Mouse (Mus musculus) cerebellum, adult 2 months (tissue): Measurements from ENCODE around the gene Astn2.

Source experiments
- CTCF ChIP-seq: fragments of 200-500 bp; IDR thresholded peaks from 2 replicates; pipeline ENCODE4 v1.5.1; 2011; ENCODE audit warnings: low read depth, mild to moderate bottlenecking, control low read depth, low read length, moderate library complexity, borderline replicate concordance; ENCODE audit not compliant: insufficient read depth
- POLR2A ChIP-seq: fragments of 200-500 bp; IDR thresholded peaks from 2 replicates; pipeline ENCODE4 v1.6.1; 2011; ENCODE audit warnings: low read length, control low read depth, borderline replicate concordance; ENCODE audit not compliant: insufficient read depth

DNA sequence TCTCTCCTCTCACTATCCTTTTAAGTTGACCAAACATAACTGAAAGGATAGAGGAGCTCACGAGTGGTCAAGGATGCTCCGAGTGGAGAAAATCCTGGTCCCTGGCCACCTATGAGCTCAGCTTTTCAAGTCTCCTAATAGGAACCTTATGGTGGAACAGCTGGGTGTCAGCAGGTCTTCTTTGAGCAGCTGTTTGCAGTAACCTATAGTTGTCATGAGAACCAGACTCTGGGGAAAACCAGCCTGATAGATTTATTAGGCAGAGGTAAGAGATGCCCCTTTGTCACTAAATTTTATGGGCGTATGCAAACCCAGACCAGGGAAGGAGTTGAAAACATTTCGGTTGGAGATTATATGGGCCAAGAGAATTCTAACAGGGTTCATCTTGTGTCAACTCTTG is 1013.4 kb downstream of the Astn2 start:
- TF ChIP-seq POLR2A (no peak), CTCF (no peak)
